Mouse (Mus musculus) gastrocnemius, adult 2 months (tissue): ENCODE results near the gene Arl16. TPM values are rescaled to one million over a fixed set of nuclear protein-coding genes. Genes with fewer than 3 reads are reported as not detected.
"Not testable (repeated sequence)": the region's sequence is repeated elsewhere in the genome, so short reads cannot be mapped to it uniquely, and the experiment has no call there.

Source experiments
- DNase-seq: peaks from one replicate; pipeline ENCODE4 v3.0.0; 2022
- H3K27ac ChIP-seq: fragments of 200-600 bp; 2 replicates; pipeline ENCODE4 v1.8.1; 2022; ENCODE audit warnings: mild to moderate bottlenecking
- H3K4me3 ChIP-seq: fragments of 200-600 bp; 2 replicates; pipeline ENCODE4 v1.8.1; 2022; ENCODE audit warnings: mild to moderate bottlenecking, moderate library complexity
- CTCF ChIP-seq: fragments of 200-600 bp; IDR thresholded peaks from 2 replicates; pipeline ENCODE4 v1.8.1; 2022; ENCODE audit warnings: antibody characterized with exemption, mild to moderate bottlenecking, moderate library complexity
- intact Hi-C: fragments of 180-260 bp; cut with DNase I; formaldehyde crosslinking; loops from one replicate; pipeline ENCODE4 v1.15.1; 2025
- long read RNA-seq, 2 experiments: library from polyadenylated mRNA; stranded (forward); transcript quantifications; one replicate each; pipeline ENCODE4 v2.0.0; 2021
- total RNA-seq, 2 experiments: library from RNA; stranded (reverse); gene quantifications; 2 replicates each; pipeline ENCODE4 v1.2.3; 2021

Gene Arl16
- total RNA-seq = 1 to 10 TPM; 5.6 to 6.3 TPM
- long read RNA-seq, experiment 1, partial matches to known transcripts = 1 of 10 reads
- long read RNA-seq, experiment 1, other reads (novel, unspliced or antisense) = 1 of 10 reads
- long read RNA-seq, experiment 2, partial matches to known transcripts = 0 of 2 reads
- long read RNA-seq, experiment 2, other reads (novel, unspliced or antisense) = 0 of 2 reads

DNA sequence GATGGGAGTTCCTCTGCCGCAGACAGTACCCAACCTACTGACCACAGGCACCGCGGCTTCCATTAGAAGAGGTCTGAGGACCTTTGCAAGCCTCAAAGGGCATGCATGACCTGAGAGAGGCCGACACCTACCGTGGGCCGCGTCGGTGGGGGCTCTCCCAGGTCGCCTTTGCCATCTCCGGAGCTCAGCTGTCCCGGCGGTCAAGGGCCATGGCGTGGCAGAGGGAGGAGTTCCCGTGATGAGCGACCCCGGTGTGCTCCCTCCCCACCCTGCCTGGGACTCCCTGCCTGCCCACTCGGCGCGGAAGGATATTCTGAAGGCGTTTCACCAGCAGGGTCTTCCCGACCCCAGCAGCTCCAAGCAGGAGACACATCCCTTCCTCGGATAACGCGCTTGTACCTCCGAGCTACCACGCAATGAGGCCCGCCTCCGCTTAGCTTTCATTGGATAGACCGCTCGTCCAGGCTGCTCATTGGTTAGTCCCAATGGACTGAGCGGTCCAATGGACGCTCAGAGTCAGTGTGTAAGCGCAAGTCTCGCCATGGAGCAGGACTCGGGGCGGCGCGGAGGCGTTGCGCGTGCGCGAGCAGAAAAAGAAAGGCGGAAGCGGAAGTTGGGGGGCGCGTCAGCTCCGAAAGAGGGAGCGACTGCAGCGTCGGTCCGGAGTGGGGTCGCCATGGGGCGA, at the start of gene Arl16:
Arl16 (minus strand) TSS at position 557 of the 685 bp plus-strand sequence.
- Histone ChIP-seq H3K27ac (peak within 1 kb of the TSS; percentile 88), H3K4me3 (peak within 1 kb of the TSS; percentile 99)
- TF ChIP-seq CTCF = no peak
- DNase-seq = peak; percentile 95
- intact Hi-C loops = no loop called here

GRCm38 (mm10) chr11:120517147-120517546, 49.7 kb upstream of the Arl16 start:
- no peak overlapping the region for H3K27ac ChIP-seq
- no peak for DNase-seq
- H3K4me3 ChIP-seq = no peak overlapping the region
- intact Hi-C loops = no loop called here
- TF ChIP-seq CTCF = no peak

GRCm38 (mm10) chr11:120515611-120516010, 48.2 kb upstream of the Arl16 start:
- Histone ChIP-seq H3K27ac (peak overlapping the region; percentile 75), H3K4me3 (no peak overlapping the region)
- TF ChIP-seq CTCF = no peak; the same call in 1 of the 2 replicates
- DNase-seq = peak; percentile 92
- intact Hi-C loops = loop anchor here (2.0 kb wide), 2 partner anchors 63 to 97 kb away; no protein-coding TSS in a partner anchor

- DNase-seq, H3K27ac ChIP-seq, H3K4me3 ChIP-seq: not testable (repeated sequence)
- intact Hi-C loops = loop anchor here (2.0 kb wide), 2 partner anchors 65 to 99 kb away; no protein-coding TSS in a partner anchor
These were observed 46.9 kb upstream of the Arl16 start for GRCm38 (mm10) chr11:120514262-120514661.

DNA sequence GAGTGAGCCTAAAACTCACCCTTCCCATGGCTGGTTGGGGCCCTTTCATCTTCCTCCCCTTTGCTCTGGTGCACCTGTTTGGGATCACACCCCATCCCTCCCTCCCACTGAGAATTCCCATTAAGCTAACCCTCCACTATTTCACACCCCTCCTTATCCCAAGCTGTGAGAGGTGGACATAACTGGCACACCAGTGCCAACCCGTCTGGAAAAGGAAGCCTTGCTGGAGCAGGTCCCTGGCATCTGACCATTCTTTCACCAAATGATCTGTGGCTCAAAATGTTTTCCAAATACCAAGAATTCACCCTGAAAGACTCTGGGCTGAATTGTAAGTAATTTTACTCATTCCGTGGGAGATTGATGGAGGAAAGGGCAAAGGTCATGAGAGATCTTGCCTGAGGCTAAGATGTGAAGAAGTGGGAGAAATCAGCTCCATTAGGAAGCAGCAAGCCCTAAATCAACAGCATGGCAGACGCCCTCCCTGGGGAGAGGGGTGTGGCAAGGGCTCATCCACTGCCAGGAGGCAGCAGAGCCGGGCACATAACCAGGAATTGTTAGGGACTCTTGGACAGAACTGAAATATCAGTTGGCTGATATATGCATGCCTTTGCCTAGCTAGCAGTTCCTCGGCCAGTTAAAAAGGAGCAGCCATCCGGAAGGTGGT, 45.5 kb upstream of the Arl16 start:
- TF ChIP-seq CTCF = no peak
- DNase-seq = no peak
- no peak overlapping the region for H3K27ac ChIP-seq
- no peak overlapping the region for H3K4me3 ChIP-seq
- intact Hi-C loops = no loop called here

DNA sequence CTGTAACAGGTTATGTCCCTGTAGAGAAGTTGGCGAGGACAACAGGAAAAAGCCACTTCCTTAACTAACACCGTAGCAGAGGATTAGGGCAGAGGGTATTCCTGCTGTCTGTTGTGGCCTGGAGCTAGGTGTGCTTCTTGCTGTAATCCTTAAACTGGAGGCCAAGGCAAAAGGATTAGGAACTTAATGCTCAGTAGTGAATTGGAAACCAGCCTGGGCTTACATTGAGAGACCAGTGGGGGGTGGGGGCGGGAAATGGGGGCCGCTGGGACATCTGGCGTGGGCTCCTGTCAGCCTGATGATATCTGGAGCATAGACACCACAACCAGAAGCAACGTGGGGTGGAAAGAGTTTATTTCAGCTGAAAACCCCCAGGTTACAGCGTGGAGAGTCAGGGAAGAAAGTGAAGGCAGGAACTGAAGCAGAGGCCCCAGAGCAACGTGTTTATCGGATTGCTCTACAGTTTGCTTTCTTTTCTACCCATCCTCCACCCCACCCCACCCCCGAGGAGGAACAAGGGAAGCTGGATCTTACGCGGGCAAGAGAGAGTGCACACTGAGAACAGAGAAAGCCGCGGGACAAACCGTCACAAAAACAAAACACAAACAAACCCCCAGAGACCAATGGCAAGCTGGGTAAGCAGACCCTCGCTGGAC, 43.1 kb upstream of the Arl16 start:
- peak overlapping the region; percentile 62 for H3K27ac ChIP-seq
- no peak for DNase-seq

DNA sequence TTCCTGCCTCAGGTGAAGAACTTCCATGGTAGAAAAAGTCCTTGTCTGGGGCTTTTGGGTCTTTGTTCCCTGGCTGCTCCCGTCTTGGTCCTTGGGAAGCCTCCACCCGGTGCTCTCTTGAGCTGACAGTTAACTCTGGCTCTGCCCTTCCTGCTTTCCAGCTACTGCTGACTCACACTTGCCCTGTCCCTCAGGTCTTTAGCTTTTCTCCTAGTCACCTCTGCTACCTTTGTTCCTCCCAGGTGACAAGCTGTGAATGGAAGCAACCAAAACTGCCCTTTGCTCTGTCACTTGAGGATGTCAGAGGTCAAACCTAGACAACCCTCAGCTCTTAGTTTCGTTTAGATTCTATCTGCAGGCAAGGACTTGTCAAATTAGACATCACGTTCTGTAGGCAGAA, 42.5 kb upstream of the Arl16 start:
- intact Hi-C loops = no loop called here
- H3K4me3 ChIP-seq = no peak overlapping the region

More for the DNA sequence above, 43.1 kb upstream of the Arl16 start:
- H3K4me3 ChIP-seq = peak overlapping the region; percentile 65
- intact Hi-C loops = no loop called here
- TF ChIP-seq CTCF = no peak

DNA sequence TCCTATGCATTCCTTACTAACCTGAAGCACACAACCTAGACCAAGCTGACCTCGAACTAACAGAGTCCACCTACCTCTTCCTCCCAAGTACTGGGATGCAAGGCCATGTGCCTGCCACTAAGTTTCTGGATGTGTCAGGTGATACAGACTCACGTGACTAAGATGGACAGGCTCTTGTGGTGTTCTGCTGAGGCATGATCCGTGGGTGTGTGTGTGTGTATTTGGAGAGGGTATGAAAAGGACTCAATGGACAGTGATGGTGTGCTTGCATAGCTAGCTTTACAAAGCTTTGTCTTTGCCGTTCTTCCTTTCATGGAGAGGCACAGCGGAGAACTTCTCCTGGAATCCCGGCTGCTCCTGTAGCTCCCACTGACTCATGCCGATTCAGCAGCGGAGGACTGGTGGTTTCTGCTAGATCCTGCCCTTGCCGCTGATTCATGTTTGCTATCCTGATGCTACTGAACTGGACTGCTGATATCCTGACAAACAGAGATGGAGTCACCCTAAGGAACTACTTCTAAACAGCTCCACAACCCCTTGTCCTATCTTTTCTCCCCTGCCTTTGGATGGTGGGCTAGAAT, 41.0 kb upstream of the Arl16 start:
- no peak for DNase-seq
- intact Hi-C loops = no loop called here
- Histone ChIP-seq H3K27ac (no peak overlapping the region), H3K4me3 (no peak overlapping the region)
- TF ChIP-seq CTCF = no peak

More for the DNA sequence above, 42.5 kb upstream of the Arl16 start:
- no peak for TF ChIP-seq CTCF
- no peak for DNase-seq
- no peak overlapping the region for H3K27ac ChIP-seq

- intact Hi-C loops = no loop called here
- DNase-seq = no peak
- H3K4me3 ChIP-seq = no peak overlapping the region
- H3K27ac ChIP-seq = no peak overlapping the region
- no peak for TF ChIP-seq CTCF
These were observed 40.3 kb upstream of the Arl16 start for GRCm38 (mm10) chr11:120507611-120508289.

GRCm38 (mm10) chr11:120506899-120507298, 39.5 kb upstream of the Arl16 start:
- TF ChIP-seq CTCF = peak; percentile 38
- no peak overlapping the region for H3K4me3 ChIP-seq
- intact Hi-C loops = no loop called here
- no peak for DNase-seq
- no peak overlapping the region for H3K27ac ChIP-seq

GRCm38 (mm10) chr11:120505661-120506060, 38.3 kb upstream of the Arl16 start:
- intact Hi-C loops = no loop called here
- no peak for TF ChIP-seq CTCF
- DNase-seq = no peak
- Histone ChIP-seq H3K27ac (no peak overlapping the region), H3K4me3 (no peak overlapping the region)

DNA sequence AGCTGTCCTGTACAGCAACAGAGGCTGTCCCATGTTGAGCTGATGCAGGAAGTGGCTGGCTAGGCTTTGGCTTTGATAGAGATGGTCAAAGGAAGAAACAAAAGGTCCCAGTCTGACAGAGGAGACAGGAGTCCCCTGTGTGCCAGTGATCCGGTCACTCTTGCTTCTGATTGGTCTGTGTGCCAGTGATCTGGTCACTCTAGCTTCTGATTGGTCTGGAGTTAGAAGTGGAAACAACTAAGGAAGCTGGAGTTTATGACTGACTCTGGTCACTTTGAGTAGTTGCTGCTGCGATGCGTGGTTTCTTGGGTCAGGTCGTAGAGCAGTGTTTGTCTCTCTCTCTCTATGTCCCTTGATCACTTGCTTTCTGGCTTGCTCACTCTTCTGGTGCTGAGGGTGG, 34.3 kb upstream of the Arl16 start:
- TF ChIP-seq CTCF = no peak
- Histone ChIP-seq H3K4me3 (no peak overlapping the region), H3K27ac (no peak overlapping the region)
- no peak for DNase-seq
- intact Hi-C loops = no loop called here
